Mouse (Mus musculus) stomach, embryonic 14.5 days (tissue): ENCODE measurements around the gene Calcrl. TPM values are rescaled to one million over a fixed set of nuclear protein-coding genes. Genes with fewer than 3 reads are reported as not detected.

ENCODE experiments used
- ATAC-seq: fragments of 200-750 bp; cut with Nextera tagmentation; 2 replicates; pipeline ENCODE4 v1.8.0; 2017; ENCODE audit warnings: low read depth, moderate TSS enrichment; ENCODE audit not compliant: insufficient number of reproducible peaks, insufficient read depth, low FRiP score
- H3K27ac ChIP-seq: fragments of 300-500 bp; sonication (generic); 2 replicates; pipeline ENCODE4 v1.5.1; 2014; ENCODE audit warnings: mild to moderate bottlenecking, low read length, moderate library complexity, mixed read lengths
- H3K27me3 ChIP-seq: fragments of 300-500 bp; sonication (generic); 2 replicates; pipeline ENCODE4 v1.6.1; 2014; ENCODE audit warnings: low read length, control low read depth, mixed read lengths; ENCODE audit not compliant: control insufficient read depth, insufficient read depth
- H3K36me3 ChIP-seq: fragments of 300-500 bp; sonication (generic); 2 replicates; pipeline ENCODE4 v1.6.1; 2014; ENCODE audit warnings: mild to moderate bottlenecking, control low read depth, low read length, moderate library complexity, mixed read lengths; ENCODE audit not compliant: control insufficient read depth, insufficient read depth
- H3K4me1 ChIP-seq: fragments of 300-500 bp; sonication (generic); 2 replicates; pipeline ENCODE4 v1.6.1; 2014; ENCODE audit warnings: low read length, control low read depth, mixed read lengths; ENCODE audit not compliant: control insufficient read depth, insufficient read depth
- H3K4me2 ChIP-seq: fragments of 300-500 bp; sonication (generic); replicated peaks from 2 replicates; pipeline ENCODE4 v1.6.1; 2014; ENCODE audit warnings: low read depth, low read length, control low read depth
- H3K4me3 ChIP-seq: fragments of 300-500 bp; sonication (generic); 2 replicates; pipeline ENCODE4 v1.5.1; 2014; ENCODE audit warnings: low read depth, low read length, control low read depth
- H3K9ac ChIP-seq: fragments of 300-500 bp; sonication (generic); replicated peaks from 2 replicates; pipeline ENCODE4 v1.6.1; 2014; ENCODE audit warnings: low read depth, mild to moderate bottlenecking, control low read depth, low read length, moderate library complexity, mixed read lengths
- H3K9me3 ChIP-seq: fragments of 300-500 bp; sonication (generic); 2 replicates; pipeline ENCODE4 v1.6.1; 2016; ENCODE audit warnings: low read depth, low read length, control low read depth; ENCODE audit not compliant: control insufficient read depth
- WGBS: fragments of 180-500 bp; shearing (Covaris S2); extraction: QIAGEN DNeasy Blood & Tissue Kit; methylation state at CpG from one replicate; pipeline ENCODE4 v1.1.7; 2014; 5-methylcytosine and 5-hydroxymethylcytosine counted together
- polyA plus RNA-seq: library from polyadenylated mRNA; unstranded; fragments of >200 nt; fragmentation: Nextera tagmentation; extraction: Ambion mirVana; gene quantifications from 2 replicates; pipeline ENCODE4 v1.2.1, GENCODE M21; 2014

Gene Calcrl
- polyA plus RNA-seq, 1 experiment from 2014 or later, result 45.8 TPM

GRCm38 (mm10) chr2:84366742-84367141 lies 58.5 kb downstream of the Calcrl start:
- peaks cover 3% of the 10 kb centered on the region for H3K36me3 ChIP-seq

GRCm38 (mm10) chr2:84365266-84365665 lies 59.9 kb downstream of the Calcrl start:
- Histone ChIP-seq H3K4me2 (no peak overlapping the region), H3K4me3 (no peak overlapping the region), H3K9me3 (no peaks in the 10 kb centered on the region), H3K27me3 (no peaks in the 10 kb centered on the region), H3K27ac (no peak overlapping the region), H3K4me1 (no peaks in the 10 kb centered on the region), H3K36me3 (peaks cover 3% of the 10 kb centered on the region), H3K9ac (no peak overlapping the region)
- 82% methylated on average over 3 of the region's 3 CpGs for WGBS
- no peak for ATAC-seq

More at GRCm38 (mm10) chr2:84366742-84367141, 58.5 kb downstream of the Calcrl start:
- H3K27me3 ChIP-seq, result no peaks in the 10 kb centered on the region
- ATAC-seq, result no peak
- no peak overlapping the region for H3K4me3 ChIP-seq
- H3K9me3 ChIP-seq, result no peaks in the 10 kb centered on the region
- H3K4me2 ChIP-seq, result no peak overlapping the region
- H3K4me1 ChIP-seq, result no peaks in the 10 kb centered on the region
- H3K9ac ChIP-seq, result no peak overlapping the region
- H3K27ac ChIP-seq, result no peak overlapping the region

- Histone ChIP-seq H3K27me3 (no peaks in the 10 kb centered on the region), H3K4me2 (no peak overlapping the region), H3K9ac (no peak overlapping the region), H3K4me3 (no peak overlapping the region), H3K27ac (no peak overlapping the region), H3K9me3 (no peaks in the 10 kb centered on the region), H3K36me3 (peaks cover 3% of the 10 kb centered on the region), H3K4me1 (no peaks in the 10 kb centered on the region)
- ATAC-seq, result 0 out of 2 replicates have a peak, but pooled peaks have one; percentile 46
- WGBS, result 89% methylated on average over 6 of the region's 6 CpGs
Measured at GRCm38 (mm10) chr2:84362779-84363719, 62.2 kb downstream of the Calcrl start.

- Histone ChIP-seq H3K4me3 (no peak overlapping the region), H3K9me3 (no peaks in the 10 kb centered on the region), H3K4me2 (no peak overlapping the region), H3K9ac (no peak overlapping the region), H3K36me3 (peaks cover 3% of the 10 kb centered on the region; the same call in 1 of the 2 replicates), H3K4me1 (no peaks in the 10 kb centered on the region), H3K27ac (no peak overlapping the region), H3K27me3 (no peaks in the 10 kb centered on the region)
- WGBS, result 27% methylated on average over 3 of the region's 3 CpGs
- ATAC-seq, result no peak
Measured at GRCm38 (mm10) chr2:84358690-84359343, 66.4 kb downstream of the Calcrl start.

GRCm38 (mm10) chr2:84355281-84355680 lies 69.9 kb downstream of the Calcrl start:
- Histone ChIP-seq H3K27me3 (no peaks in the 10 kb centered on the region), H3K9me3 (no peaks in the 10 kb centered on the region), H3K27ac (no peak overlapping the region), H3K4me2 (no peak overlapping the region), H3K4me1 (no peaks in the 10 kb centered on the region), H3K4me3 (no peak overlapping the region), H3K36me3 (no peaks in the 10 kb centered on the region), H3K9ac (no peak overlapping the region)
- no peak for ATAC-seq
- WGBS, result 78% methylated on average over 4 of the region's 4 CpGs

- Histone ChIP-seq H3K4me1 (no peaks in the 10 kb centered on the region), H3K4me2 (no peak overlapping the region), H3K27me3 (no peaks in the 10 kb centered on the region), H3K9ac (no peak overlapping the region), H3K9me3 (no peaks in the 10 kb centered on the region), H3K27ac (no peak overlapping the region), H3K36me3 (peaks cover 2% of the 10 kb centered on the region; the same call in 1 of the 2 replicates), H3K4me3 (no peak overlapping the region)
- WGBS, result 74% methylated on average over 2 of the region's 2 CpGs
- ATAC-seq, result no peak
Measured at GRCm38 (mm10) chr2:84347376-84347775, 77.8 kb downstream of the Calcrl start.

GRCm38 (mm10) chr2:84343756-84344155 lies 81.5 kb downstream of the Calcrl start:
- no peak overlapping the region for H3K4me2 ChIP-seq
- H3K36me3 ChIP-seq, result peaks cover 2% of the 10 kb centered on the region; the same call in 1 of the 2 replicates
- ATAC-seq, result no peak
- H3K9ac ChIP-seq, result no peak overlapping the region
- no peak overlapping the region for H3K27ac ChIP-seq
- no peaks in the 10 kb centered on the region for H3K4me1 ChIP-seq
- 54% methylated on average over 2 of the region's 2 CpGs for WGBS
- H3K9me3 ChIP-seq, result no peaks in the 10 kb centered on the region
- H3K4me3 ChIP-seq, result no peak overlapping the region
- H3K27me3 ChIP-seq, result no peaks in the 10 kb centered on the region

GRCm38 (mm10) chr2:84337774-84338450 lies 87.3 kb downstream of the Calcrl start:
- 86% methylated on average over 1 of the region's 1 CpGs for WGBS
- 0 out of 2 replicates have a peak, but pooled peaks cover 4% of the 10 kb centered on the region for H3K36me3 ChIP-seq
- H3K27me3 ChIP-seq, result no peaks in the 10 kb centered on the region
- no peak overlapping the region for H3K27ac ChIP-seq
- no peak for ATAC-seq
- no peaks in the 10 kb centered on the region for H3K9me3 ChIP-seq
- H3K4me1 ChIP-seq, result no peaks in the 10 kb centered on the region
- no peak overlapping the region for H3K9ac ChIP-seq
- H3K4me2 ChIP-seq, result no peak overlapping the region
- no peak overlapping the region for H3K4me3 ChIP-seq
